9 mouse cellular contexts compared by ENCODE assay signal in genomic region chr15:99703104-99703503, GRCm38 (mm10). TPM values are rescaled to one million over a fixed set of nuclear protein-coding genes. Genes with fewer than 3 reads are reported as not detected.
DNase-seq lines count a peak whose midpoint lies in the region; ATAC-seq and TF ChIP-seq lines count a peak whose summit lies in the region.
"Had no signal": no experiment of that assay in that cellular context is flagged by ENCODE, and none has a peak within 500 bp of the region (broad histone marks: within the 10 kb centered on the region; RNA-seq: fewer than 3 reads in every experiment).

No protein-coding gene starts in this region.

- intact Hi-C loops in left cerebral cortex, postnatal 4 days (cut with DNase I): no loop called here

- TF ChIP-seq CTCF in midbrain, postnatal 0 days (IDR thresholded peaks at IDR 0.05): no peak

- no peak for DNase-seq in kidney, postnatal 4 days
- no peak for DNase-seq in embryonic facial prominence, embryonic 11.5 days (ENCODE audit: low spot score)
- no peak for DNase-seq in midbrain, postnatal 0 days (ENCODE audit: low spot score)
- no peak for DNase-seq in urinary bladder, postnatal 4 days (ENCODE audit: low spot score in 2 of 2)
- DNase-seq in left cerebral cortex, postnatal 4 days: no peak
- no peak for DNase-seq in kidney, postnatal 25 days

- H3K4me1 ChIP-seq in kidney, embryonic 15.5 days: peaks cover 56% of the 10 kb centered on the region
- no peaks in the 10 kb centered on the region; the same call in none of the 2 replicates for H3K4me1 ChIP-seq in embryonic facial prominence, embryonic 11.5 days (ENCODE audit: control insufficient read depth, insufficient read depth, low read length)
- H3K4me1 ChIP-seq in hindbrain, embryonic 15.5 days (replicated peaks): peaks cover 33% of the 10 kb centered on the region
- peaks cover 15% of the 10 kb centered on the region for H3K4me1 ChIP-seq in midbrain, postnatal 0 days (ENCODE audit: insufficient read depth, low read length)

- no peak for ATAC-seq in kidney, embryonic 15.5 days (replicated peaks; ENCODE audit: low FRiP score)
- 0 out of 2 replicates have a peak, but pooled peaks have one; percentile 20 for ATAC-seq in embryonic facial prominence, embryonic 11.5 days (replicated peaks; ENCODE audit: insufficient number of reproducible peaks, low FRiP score, low TSS enrichment, low read depth)
- no peak for ATAC-seq in hindbrain, embryonic 15.5 days (ENCODE audit: low FRiP score, low read depth)
- no peak for ATAC-seq in midbrain, postnatal 0 days (ENCODE audit: low FRiP score)

- peak overlapping the region; percentile 97; the same call in 1 of the 2 replicates for H3K27ac ChIP-seq in kidney, embryonic 15.5 days
- H3K27ac ChIP-seq in embryonic facial prominence, embryonic 11.5 days (replicated peaks; ENCODE audit: low read depth, low read length): no peak overlapping the region
- peak overlapping the region; percentile 98 for H3K27ac ChIP-seq in hindbrain, embryonic 15.5 days (replicated peaks)
- peak overlapping the region; percentile 96 for H3K27ac ChIP-seq in midbrain, postnatal 0 days (ENCODE audit: low read depth, low read length)

- H3K27me3 ChIP-seq in kidney, embryonic 15.5 days: 0 out of 2 replicates have a peak, but pooled peaks cover 5% of the 10 kb centered on the region
- no peaks in the 10 kb centered on the region for H3K27me3 ChIP-seq in embryonic facial prominence, embryonic 11.5 days (ENCODE audit: control insufficient read depth, insufficient read depth, low read length)
- no peaks in the 10 kb centered on the region for H3K27me3 ChIP-seq in hindbrain, embryonic 15.5 days
- no peaks in the 10 kb centered on the region for H3K27me3 ChIP-seq in midbrain, postnatal 0 days (ENCODE audit: insufficient read depth, low read length)

- H3K9me3 ChIP-seq in kidney, embryonic 15.5 days (replicated peaks): no peaks in the 10 kb centered on the region
- H3K9me3 ChIP-seq in embryonic facial prominence, embryonic 11.5 days (replicated peaks; ENCODE audit: control insufficient read depth, low read length): no peaks in the 10 kb centered on the region
- no peaks in the 10 kb centered on the region for H3K9me3 ChIP-seq in hindbrain, embryonic 15.5 days
- no peaks in the 10 kb centered on the region for H3K9me3 ChIP-seq in midbrain, postnatal 0 days (ENCODE audit: low read length)

- H3K36me3 ChIP-seq in kidney, embryonic 15.5 days: peaks cover 37% of the 10 kb centered on the region
- peaks cover 17% of the 10 kb centered on the region for H3K36me3 ChIP-seq in embryonic facial prominence, embryonic 11.5 days (replicated peaks; ENCODE audit: control insufficient read depth, insufficient read depth, low read depth, low read length)
- peaks cover 36% of the 10 kb centered on the region for H3K36me3 ChIP-seq in hindbrain, embryonic 15.5 days
- H3K36me3 ChIP-seq in midbrain, postnatal 0 days (ENCODE audit: insufficient read depth, low read length): peaks cover 34% of the 10 kb centered on the region

- H3K9ac ChIP-seq in kidney, embryonic 15.5 days: peak overlapping the region; percentile 98
- H3K9ac ChIP-seq in embryonic facial prominence, embryonic 11.5 days (replicated peaks; ENCODE audit: low read length): peak overlapping the region; percentile 98
- H3K9ac ChIP-seq in hindbrain, embryonic 15.5 days: peak overlapping the region; percentile 96
- H3K9ac ChIP-seq in midbrain, postnatal 0 days (replicated peaks; ENCODE audit: low read length, poor library complexity, severe bottlenecking): peak overlapping the region; percentile 98

- peak overlapping the region; percentile 91 for H3K4me3 ChIP-seq in kidney, embryonic 15.5 days (replicated peaks)
- peak overlapping the region; percentile 80 for H3K4me3 ChIP-seq in embryonic facial prominence, embryonic 11.5 days (ENCODE audit: low read depth, low read length)
- H3K4me3 ChIP-seq in hindbrain, embryonic 15.5 days: peak overlapping the region; percentile 83
- peak overlapping the region; percentile 93 for H3K4me3 ChIP-seq in midbrain, postnatal 0 days (ENCODE audit: low read depth, low read length)

- 58% methylated on average over 9 of the region's 9 CpGs for WGBS in kidney, embryonic 15.5 days
- WGBS in embryonic facial prominence, embryonic 11.5 days: 58% methylated on average over 9 of the region's 9 CpGs
- WGBS in hindbrain, embryonic 15.5 days: 52% methylated on average over 9 of the region's 9 CpGs
- 51% methylated on average over 9 of the region's 9 CpGs for WGBS in midbrain, postnatal 0 days

- peak overlapping the region; percentile 73 for H3K4me2 ChIP-seq in kidney, embryonic 15.5 days
- H3K4me2 ChIP-seq in embryonic facial prominence, embryonic 11.5 days (ENCODE audit: low read depth, low read length): peak overlapping the region; percentile 65
- H3K4me2 ChIP-seq in hindbrain, embryonic 15.5 days: peak overlapping the region; percentile 89
- peak overlapping the region; percentile 84 for H3K4me2 ChIP-seq in midbrain, postnatal 0 days (ENCODE audit: low read depth, low read length, poor library complexity, severe bottlenecking)

RNA-seq across cellular contexts. Expression of gene Smarcd1, which starts 1.2 kb away (rescaled TPM):
- 55.3 and 57.4 TPM in 2 replicates for polyA plus RNA-seq in kidney, embryonic 15.5 days (2015; fragmentation: Nextera tagmentation; extraction: Ambion mirVana)
- 66.8 and 81.1 TPM in 2 replicates for polyA plus RNA-seq in embryonic facial prominence, embryonic 11.5 days (2014; fragmentation: Nextera tagmentation; extraction: Ambion mirVana)
- 89.1 and 96.4 TPM in 2 replicates for polyA plus RNA-seq in hindbrain, embryonic 15.5 days (2015; fragmentation: Nextera tagmentation; extraction: Ambion mirVana)
- 83.0 and 93.0 TPM in 2 replicates for total RNA-seq in midbrain, postnatal 0 days (2014; rRNA removed)
- 77.7 and 92.2 TPM in 2 replicates for polyA plus RNA-seq in midbrain, postnatal 0 days (2015; fragmentation: Nextera tagmentation; extraction: Ambion mirVana)
- 100 to 1,000 TPM; 134 to 148 TPM for total RNA-seq in left cerebral cortex, postnatal 4 days (2021)

RNA-seq across cellular contexts. Expression of gene Gm17349, which starts 2.2 kb away (rescaled TPM):
- polyA plus RNA-seq in kidney, embryonic 15.5 days (2015; fragmentation: Nextera tagmentation; extraction: Ambion mirVana): not detected in 2 replicates
- not detected in 2 replicates for polyA plus RNA-seq in embryonic facial prominence, embryonic 11.5 days (2014; fragmentation: Nextera tagmentation; extraction: Ambion mirVana)
- not detected in 2 replicates for polyA plus RNA-seq in hindbrain, embryonic 15.5 days (2015; fragmentation: Nextera tagmentation; extraction: Ambion mirVana)
- total RNA-seq in midbrain, postnatal 0 days (2014; rRNA removed): not detected in 2 replicates
- polyA plus RNA-seq in midbrain, postnatal 0 days (2015; fragmentation: Nextera tagmentation; extraction: Ambion mirVana): not detected in 2 replicates
- total RNA-seq in left cerebral cortex, postnatal 4 days (2021): not detected
- total RNA-seq: hematopoietic stem cell, adult 5-6 weeks had no signal

RNA-seq across cellular contexts. Expression of gene Gpd1, which starts 14.2 kb away (rescaled TPM):
- 23.0 and 28.5 TPM in 2 replicates for polyA plus RNA-seq in kidney, embryonic 15.5 days (2015; fragmentation: Nextera tagmentation; extraction: Ambion mirVana)
- polyA plus RNA-seq in embryonic facial prominence, embryonic 11.5 days (2014; fragmentation: Nextera tagmentation; extraction: Ambion mirVana): 0.10 and 0.18 TPM in 2 replicates
- polyA plus RNA-seq in hindbrain, embryonic 15.5 days (2015; fragmentation: Nextera tagmentation; extraction: Ambion mirVana): 3.6 and 4.7 TPM in 2 replicates
- 2.8 and 3.3 TPM in 2 replicates for total RNA-seq in midbrain, postnatal 0 days (2014; rRNA removed)
- 1.1 and 1.2 TPM in 2 replicates for polyA plus RNA-seq in midbrain, postnatal 0 days (2015; fragmentation: Nextera tagmentation; extraction: Ambion mirVana)
- total RNA-seq in left cerebral cortex, postnatal 4 days (2021): 1 to 10 TPM; 6.7 to 6.8 TPM

RNA-seq across cellular contexts. Expression of gene Cox14, which starts 22.3 kb away (rescaled TPM):
- polyA plus RNA-seq in kidney, embryonic 15.5 days (2015; fragmentation: Nextera tagmentation; extraction: Ambion mirVana): 184 and 185 TPM in 2 replicates
- 122 and 152 TPM in 2 replicates for polyA plus RNA-seq in embryonic facial prominence, embryonic 11.5 days (2014; fragmentation: Nextera tagmentation; extraction: Ambion mirVana)
- polyA plus RNA-seq in hindbrain, embryonic 15.5 days (2015; fragmentation: Nextera tagmentation; extraction: Ambion mirVana): 171 and 178 TPM in 2 replicates
- total RNA-seq in midbrain, postnatal 0 days (2014; rRNA removed): 60.9 and 67.2 TPM in 2 replicates
- 165 and 180 TPM in 2 replicates for polyA plus RNA-seq in midbrain, postnatal 0 days (2015; fragmentation: Nextera tagmentation; extraction: Ambion mirVana)
- total RNA-seq in left cerebral cortex, postnatal 4 days (2021): 10 to 100 TPM; 68.0 to 73.4 TPM

RNA-seq across cellular contexts. Expression of gene Asic1, which starts 32.9 kb away (rescaled TPM):
- polyA plus RNA-seq in kidney, embryonic 15.5 days (2015; fragmentation: Nextera tagmentation; extraction: Ambion mirVana): 1.4 and 1.8 TPM in 2 replicates
- 2.6 and 4.1 TPM in 2 replicates for polyA plus RNA-seq in embryonic facial prominence, embryonic 11.5 days (2014; fragmentation: Nextera tagmentation; extraction: Ambion mirVana)
- 58.1 and 63.6 TPM in 2 replicates for polyA plus RNA-seq in hindbrain, embryonic 15.5 days (2015; fragmentation: Nextera tagmentation; extraction: Ambion mirVana)
- total RNA-seq in midbrain, postnatal 0 days (2014; rRNA removed): 138 and 150 TPM in 2 replicates
- 37.3 and 42.1 TPM in 2 replicates for polyA plus RNA-seq in midbrain, postnatal 0 days (2015; fragmentation: Nextera tagmentation; extraction: Ambion mirVana)
- total RNA-seq in left cerebral cortex, postnatal 4 days (2021): 100 to 1,000 TPM; 101 to 102 TPM
- total RNA-seq: hematopoietic stem cell, adult 5-6 weeks had no signal
